ENCODE assay signal across 7 mouse cellular contexts in genomic region chr13:72629806-72630205, GRCm38 (mm10). TPM values are rescaled to one million over a fixed set of nuclear protein-coding genes. Genes with fewer than 3 reads are reported as not detected.
DNase-seq lines count a peak whose midpoint lies in the region; ATAC-seq and TF ChIP-seq lines count a peak whose summit lies in the region.

No protein-coding gene starts in this region.

- H3K27me3 ChIP-seq in lung, embryonic 14.5 days (ENCODE audit: insufficient read depth, low read length), result peaks cover 97% of the 10 kb centered on the region
- H3K27me3 ChIP-seq in embryonic facial prominence, embryonic 15.5 days, result peaks cover 90% of the 10 kb centered on the region
- H3K27me3 ChIP-seq in limb, embryonic 12.5 days, result peaks cover 94% of the 10 kb centered on the region
- peaks cover 22% of the 10 kb centered on the region; the same call in 1 of the 2 replicates for H3K27me3 ChIP-seq in stomach, postnatal 0 days (ENCODE audit: control insufficient read depth, insufficient read depth, low read length)

- H3K27ac ChIP-seq in lung, embryonic 14.5 days (ENCODE audit: low read depth), result peak overlapping the region; percentile 38; the same call in 1 of the 2 replicates
- no peak overlapping the region; the same call in 1 of the 2 replicates for H3K27ac ChIP-seq in embryonic facial prominence, embryonic 15.5 days (replicated peaks)
- no peak overlapping the region for H3K27ac ChIP-seq in limb, embryonic 12.5 days
- H3K27ac ChIP-seq in stomach, postnatal 0 days (replicated peaks), result no peak overlapping the region

- peak overlapping the region; percentile 79 for H3K4me2 ChIP-seq in lung, embryonic 14.5 days
- H3K4me2 ChIP-seq in embryonic facial prominence, embryonic 15.5 days (replicated peaks), result peak overlapping the region; percentile 93
- peak overlapping the region; percentile 90 for H3K4me2 ChIP-seq in limb, embryonic 12.5 days
- H3K4me2 ChIP-seq in stomach, postnatal 0 days (replicated peaks; ENCODE audit: low read depth), result peak overlapping the region; percentile 31

- no peaks in the 10 kb centered on the region for H3K4me1 ChIP-seq in lung, embryonic 14.5 days (ENCODE audit: insufficient read depth)
- peaks cover 38% of the 10 kb centered on the region for H3K4me1 ChIP-seq in embryonic facial prominence, embryonic 15.5 days
- peaks cover 38% of the 10 kb centered on the region for H3K4me1 ChIP-seq in limb, embryonic 12.5 days (replicated peaks)
- H3K4me1 ChIP-seq in stomach, postnatal 0 days (replicated peaks; ENCODE audit: control insufficient read depth, insufficient read depth), result no peaks in the 10 kb centered on the region

- peak; percentile 23 for DNase-seq in lung, embryonic 14.5 days
- no peak for DNase-seq in lung, postnatal 14 days
- DNase-seq in stomach, postnatal 0 days (ENCODE audit: low spot score), result no peak
- DNase-seq in layer of hippocampus, adult 8-10 months (ENCODE audit: low spot score in 2 of 2), result no peak
- DNase-seq in lung, adult 18-20 months, result no peak

- 2% methylated on average over 13 of the region's 13 CpGs for WGBS in lung, embryonic 14.5 days
- 3% methylated on average over 13 of the region's 13 CpGs for WGBS in embryonic facial prominence, embryonic 15.5 days
- 2% methylated on average over 13 of the region's 13 CpGs for WGBS in limb, embryonic 12.5 days
- 6% methylated on average over 13 of the region's 13 CpGs for WGBS in stomach, postnatal 0 days

- peak overlapping the region; percentile 58 for H3K4me3 ChIP-seq in lung, embryonic 14.5 days (ENCODE audit: low read depth, low read length)
- peak overlapping the region; percentile 62 for H3K4me3 ChIP-seq in embryonic facial prominence, embryonic 15.5 days (replicated peaks)
- H3K4me3 ChIP-seq in limb, embryonic 12.5 days (replicated peaks), result peak overlapping the region; percentile 60
- peak overlapping the region; percentile 53 for H3K4me3 ChIP-seq in stomach, postnatal 0 days (ENCODE audit: low read depth, low read length)

- H3K36me3 ChIP-seq in lung, embryonic 14.5 days (ENCODE audit: insufficient read depth), result peaks cover 11% of the 10 kb centered on the region; the same call in 1 of the 2 replicates
- no peaks in the 10 kb centered on the region for H3K36me3 ChIP-seq in embryonic facial prominence, embryonic 15.5 days
- H3K36me3 ChIP-seq in limb, embryonic 12.5 days, result no peaks in the 10 kb centered on the region
- no peaks in the 10 kb centered on the region for H3K36me3 ChIP-seq in stomach, postnatal 0 days (ENCODE audit: control insufficient read depth, insufficient read depth, low read length)

- ATAC-seq in lung, embryonic 14.5 days (ENCODE audit: insufficient read depth), result no peak
- ATAC-seq in embryonic facial prominence, embryonic 15.5 days (ENCODE audit: insufficient number of reproducible peaks, low FRiP score, low TSS enrichment, low read depth), result no peak
- ATAC-seq in limb, embryonic 12.5 days (ENCODE audit: insufficient number of reproducible peaks, insufficient read depth, low FRiP score, low TSS enrichment, low read depth), result no peak
- ATAC-seq in stomach, postnatal 0 days (ENCODE audit: low FRiP score, low TSS enrichment), result no peak

- peak overlapping the region; percentile 80 for H3K9ac ChIP-seq in lung, embryonic 14.5 days
- H3K9ac ChIP-seq in embryonic facial prominence, embryonic 15.5 days, result no peak overlapping the region
- H3K9ac ChIP-seq in limb, embryonic 12.5 days (replicated peaks), result peak overlapping the region; percentile 70; the same call in 1 of the 2 replicates
- H3K9ac ChIP-seq in stomach, postnatal 0 days (ENCODE audit: low read length), result 0 out of 2 replicates have a peak overlapping the region, but pooled peaks have one; percentile 65

- no peak for TF ChIP-seq CTCF in lung, embryonic 14.5 days (IDR thresholded peaks at IDR 0.05; ENCODE audit: low read depth)
- TF ChIP-seq CTCF in stomach, postnatal 0 days (IDR thresholded peaks at IDR 0.05; ENCODE audit: low read depth), result no peak

- no peak for TF ChIP-seq EP300 in stomach, postnatal 0 days (optimal IDR thresholded peaks at IDR 0.05)

- no peaks in the 10 kb centered on the region for H3K9me3 ChIP-seq in lung, embryonic 14.5 days (ENCODE audit: low read depth, low read length)
- H3K9me3 ChIP-seq in embryonic facial prominence, embryonic 15.5 days (replicated peaks), result no peaks in the 10 kb centered on the region
- H3K9me3 ChIP-seq in limb, embryonic 12.5 days, result no peaks in the 10 kb centered on the region
- no peaks in the 10 kb centered on the region for H3K9me3 ChIP-seq in stomach, postnatal 0 days (ENCODE audit: control insufficient read depth, low read length)

RNA-seq across cellular contexts. Expression of gene Irx2, which starts 1.2 kb away (rescaled TPM):
- polyA plus RNA-seq in lung, embryonic 14.5 days (2014; fragmentation: Nextera tagmentation; extraction: Ambion mirVana), result 32.5 and 38.7 TPM in 2 replicates
- polyA plus RNA-seq in embryonic facial prominence, embryonic 15.5 days (2015; fragmentation: Nextera tagmentation; extraction: Ambion mirVana), result 35.2 and 37.1 TPM in 2 replicates
- polyA plus RNA-seq in limb, embryonic 12.5 days (2016; fragmentation: Nextera tagmentation; extraction: Ambion mirVana), result 8.7 and 9.5 TPM in 2 replicates
- 11.1 and 12.5 TPM in 2 replicates for polyA plus RNA-seq in stomach, postnatal 0 days (2015; fragmentation: Nextera tagmentation; extraction: Ambion mirVana)
- total RNA-seq in layer of hippocampus, adult 8-10 months (2022), result under 1 TPM in 1 of 4 experiments, not detected in 3; 0.27 TPM

Comparison
In these comparisons a context has a peak if more than half of its experiments do, and no peak if none do; other contexts are left out.
1. H3K4me2 ChIP-seq: peak in every context shown above with its lines; median percentile 93 in embryonic facial prominence, embryonic 15.5 days; 90 in limb, embryonic 12.5 days; 79 in lung, embryonic 14.5 days; 31 in stomach, postnatal 0 days.